Mouse (Mus musculus): ENCODE data around the gene Smyd4. TPM values are rescaled to one million over a fixed set of nuclear protein-coding genes. Genes with fewer than 3 reads are reported as not detected.
A peak's percentile ranks its signal among the peaks of the same experiment; 100 is the strongest.

Gene Smyd4
- polyA plus RNA-seq, 1 experiment, result 9.5 TPM

DNA sequence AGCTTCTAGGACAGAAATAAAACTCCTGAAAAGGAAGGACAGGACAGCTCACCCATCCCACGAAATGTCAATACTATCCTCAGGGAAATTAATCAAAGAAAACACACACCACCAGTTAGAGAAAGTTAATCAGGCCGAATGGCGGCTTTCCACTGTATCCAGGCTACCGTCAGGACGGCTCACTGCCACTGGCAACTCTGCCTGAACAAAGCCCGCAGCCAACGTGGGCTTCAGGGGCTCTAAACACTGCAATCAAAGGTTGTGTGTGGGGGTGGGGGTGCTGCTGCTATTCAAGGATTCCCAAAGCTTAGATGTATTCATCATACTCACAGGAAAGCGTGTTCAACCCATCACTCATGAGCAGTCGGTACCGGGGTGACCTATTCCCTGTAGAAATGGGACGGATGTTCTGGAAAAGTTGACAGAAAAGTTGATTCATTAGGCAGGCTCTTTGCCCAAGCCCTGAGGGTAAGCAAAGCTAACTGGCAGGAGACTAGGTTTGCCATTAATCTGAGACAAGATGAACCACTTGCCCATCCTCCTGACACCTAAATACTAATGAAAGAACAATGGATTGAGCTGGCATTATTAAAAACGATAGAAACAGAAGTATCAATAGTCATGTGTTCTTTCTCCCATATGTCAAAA, 7.4 kb upstream of the Smyd4 start:
- Histone ChIP-seq H3K27ac (ENCODE audit: insufficient read depth, low read length) (no peak overlapping the region; the same call in 1 of the 2 replicates), H3K4me3 (ENCODE audit: insufficient read depth, low read length) (no peak overlapping the region), H3K4me1 (ENCODE audit: control insufficient read depth, insufficient read depth, low read length) (no peaks in the 10 kb centered on the region)
- TF ChIP-seq POLR2A (IDR thresholded peaks at IDR 0.05; ENCODE audit: extremely low read depth, insufficient read depth, low read length) (no peak), CTCF (IDR thresholded peaks at IDR 0.05; ENCODE audit: extremely low read depth, insufficient read depth, low read length) (no peak)

DNA sequence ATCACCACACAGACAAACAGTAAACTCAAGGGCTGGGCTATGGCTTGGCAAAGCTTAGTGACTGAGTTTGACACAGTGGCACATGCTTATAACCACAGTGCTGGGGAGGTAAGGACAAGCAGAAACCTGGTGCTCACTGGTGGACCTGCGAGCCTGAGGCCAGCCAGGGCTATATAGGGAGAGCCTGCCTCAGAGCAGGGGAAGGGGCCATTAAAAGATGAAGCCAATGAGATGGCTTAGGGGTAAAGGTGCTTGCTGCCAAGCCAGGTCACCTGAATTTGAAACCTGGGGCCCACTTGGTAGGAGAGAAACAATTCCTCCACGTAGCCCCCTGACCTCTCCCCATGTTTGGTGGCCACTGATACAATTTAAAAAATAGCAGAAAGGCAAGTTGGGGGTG, 5.1 kb upstream of the Smyd4 start:
- no peaks in the 10 kb centered on the region for H3K4me1 ChIP-seq (ENCODE audit: control insufficient read depth, insufficient read depth, low read length)

DNA sequence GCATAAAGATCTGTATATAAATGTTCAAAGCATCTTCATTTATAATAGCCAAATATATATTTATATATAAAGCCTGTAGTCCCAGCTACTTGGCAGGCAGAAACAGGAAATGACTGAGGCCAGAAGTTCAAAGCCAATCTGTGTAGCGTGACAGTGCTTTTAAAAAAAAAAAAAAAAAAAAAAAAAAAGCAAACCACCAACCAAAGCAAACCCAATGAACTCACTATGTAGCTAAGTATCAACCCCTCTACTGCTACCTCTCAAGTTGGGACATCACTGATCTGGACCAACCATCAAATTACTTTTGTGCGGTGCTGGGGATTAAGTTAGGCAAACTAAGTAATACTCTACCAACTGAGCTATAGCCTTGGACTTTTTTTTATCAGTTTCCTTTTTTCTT, 4.1 kb upstream of the Smyd4 start:
- H3K27ac ChIP-seq (ENCODE audit: insufficient read depth, low read length), result no peak overlapping the region
- TF ChIP-seq CTCF (IDR thresholded peaks at IDR 0.05; ENCODE audit: extremely low read depth, insufficient read depth, low read length) (no peak), POLR2A (IDR thresholded peaks at IDR 0.05; ENCODE audit: extremely low read depth, insufficient read depth, low read length) (no peak)
- H3K4me1 ChIP-seq (ENCODE audit: control insufficient read depth, insufficient read depth, low read length), result peaks cover 2% of the 10 kb centered on the region; the same call in 1 of the 2 replicates
- no peak overlapping the region for H3K4me3 ChIP-seq (ENCODE audit: insufficient read depth, low read length)

More for the DNA sequence above, 5.1 kb upstream of the Smyd4 start:
- no peak for TF ChIP-seq CTCF (IDR thresholded peaks at IDR 0.05; ENCODE audit: extremely low read depth, insufficient read depth, low read length)
- Histone ChIP-seq H3K27ac (ENCODE audit: insufficient read depth, low read length) (no peak overlapping the region), H3K4me3 (ENCODE audit: insufficient read depth, low read length) (no peak overlapping the region)

DNA sequence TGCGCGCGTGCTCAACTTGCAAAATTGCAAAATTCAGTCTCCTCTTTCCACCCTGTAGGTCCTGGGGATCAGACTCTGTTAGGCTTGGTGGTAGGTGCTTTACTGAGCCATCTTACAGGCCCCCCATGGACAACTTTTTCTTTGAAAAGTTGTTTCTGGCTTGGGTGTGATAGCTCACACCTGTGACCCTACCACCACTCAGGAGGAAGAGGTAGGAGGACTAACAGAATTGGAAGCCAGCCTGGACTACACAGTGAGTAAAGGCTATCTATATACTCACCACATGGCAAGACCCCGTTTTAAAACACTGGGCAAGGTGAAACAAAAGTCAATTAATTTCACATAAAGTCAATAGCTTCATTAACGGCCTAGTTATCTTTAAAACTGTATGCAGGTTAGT, 3.5 kb upstream of the Smyd4 start:
- TF ChIP-seq CTCF (IDR thresholded peaks at IDR 0.05; ENCODE audit: extremely low read depth, insufficient read depth, low read length), result no peak
- TF ChIP-seq POLR2A (IDR thresholded peaks at IDR 0.05; ENCODE audit: extremely low read depth, insufficient read depth, low read length), result no peak
- H3K4me3 ChIP-seq (ENCODE audit: insufficient read depth, low read length), result no peak overlapping the region

DNA sequence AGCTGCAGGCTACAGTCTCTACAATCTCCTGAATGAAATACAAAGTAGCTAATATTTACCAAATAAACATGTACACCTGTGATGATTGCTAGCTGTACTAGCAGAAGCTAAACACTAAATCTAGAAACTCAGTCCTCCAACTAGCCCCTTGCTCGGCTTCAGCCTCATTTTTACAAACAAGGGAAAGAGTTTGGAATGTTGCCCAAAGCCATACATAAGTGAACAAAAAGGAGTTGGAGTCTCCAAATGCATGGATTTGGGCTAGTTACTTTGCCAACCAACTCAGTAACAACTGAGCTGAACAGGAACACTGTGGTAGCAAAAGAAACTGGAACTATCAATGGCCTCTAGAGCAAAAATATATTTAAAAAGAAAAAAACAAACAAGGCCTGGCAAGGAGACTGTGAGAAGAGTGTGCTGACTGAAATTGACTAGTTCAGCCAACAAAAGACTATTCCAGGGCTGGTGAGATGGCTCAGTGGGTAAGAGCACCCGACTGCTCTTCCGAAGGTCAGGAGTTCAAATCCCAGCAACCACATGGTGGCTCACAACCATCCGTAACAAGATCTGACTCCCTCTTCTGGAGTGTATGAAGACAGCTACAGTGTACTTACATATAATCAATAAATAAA, 1.6 kb upstream of the Smyd4 start:
- Histone ChIP-seq H3K4me3 (ENCODE audit: insufficient read depth, low read length) (no peak overlapping the region), H3K27ac (ENCODE audit: insufficient read depth, low read length) (no peak overlapping the region)
- no peak for TF ChIP-seq POLR2A (IDR thresholded peaks at IDR 0.05; ENCODE audit: extremely low read depth, insufficient read depth, low read length)
- no peak for TF ChIP-seq CTCF (IDR thresholded peaks at IDR 0.05; ENCODE audit: extremely low read depth, insufficient read depth, low read length)

More for the DNA sequence above, 3.5 kb upstream of the Smyd4 start:
- H3K27ac ChIP-seq (ENCODE audit: insufficient read depth, low read length), result no peak overlapping the region
- H3K4me1 ChIP-seq (ENCODE audit: control insufficient read depth, insufficient read depth, low read length), result peaks cover 2% of the 10 kb centered on the region; the same call in 1 of the 2 replicates

DNA sequence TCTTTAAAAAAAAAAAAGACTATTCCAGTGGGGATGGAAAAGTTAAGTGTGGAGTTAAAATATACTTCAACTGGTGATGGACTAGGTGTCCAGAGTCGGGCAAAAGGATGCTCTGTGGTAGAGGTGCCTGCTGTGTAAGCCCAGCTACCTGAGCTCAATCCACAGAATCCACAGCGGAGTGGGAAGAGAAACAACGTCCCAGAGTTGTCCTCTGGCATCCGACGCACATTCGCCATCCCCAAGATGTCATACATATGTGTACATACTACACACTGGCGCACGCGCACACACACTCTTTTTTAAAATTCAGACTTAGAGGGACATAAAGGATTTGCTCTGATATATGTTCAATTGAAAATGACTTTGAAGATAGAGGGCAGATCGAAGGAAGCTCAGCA, 1.0 kb upstream of the Smyd4 start:
- H3K27ac ChIP-seq (ENCODE audit: insufficient read depth, low read length), result no peak overlapping the region
- TF ChIP-seq CTCF (IDR thresholded peaks at IDR 0.05; ENCODE audit: extremely low read depth, insufficient read depth, low read length), result no peak
- no peak for TF ChIP-seq POLR2A (IDR thresholded peaks at IDR 0.05; ENCODE audit: extremely low read depth, insufficient read depth, low read length)
- H3K4me1 ChIP-seq (ENCODE audit: control insufficient read depth, insufficient read depth, low read length), result peaks cover 2% of the 10 kb centered on the region; the same call in 1 of the 2 replicates
- no peak overlapping the region; the same call in 1 of the 2 replicates for H3K4me3 ChIP-seq (ENCODE audit: insufficient read depth, low read length)

More for the DNA sequence above, 1.6 kb upstream of the Smyd4 start:
- peaks cover 2% of the 10 kb centered on the region; the same call in 1 of the 2 replicates for H3K4me1 ChIP-seq (ENCODE audit: control insufficient read depth, insufficient read depth, low read length)

DNA sequence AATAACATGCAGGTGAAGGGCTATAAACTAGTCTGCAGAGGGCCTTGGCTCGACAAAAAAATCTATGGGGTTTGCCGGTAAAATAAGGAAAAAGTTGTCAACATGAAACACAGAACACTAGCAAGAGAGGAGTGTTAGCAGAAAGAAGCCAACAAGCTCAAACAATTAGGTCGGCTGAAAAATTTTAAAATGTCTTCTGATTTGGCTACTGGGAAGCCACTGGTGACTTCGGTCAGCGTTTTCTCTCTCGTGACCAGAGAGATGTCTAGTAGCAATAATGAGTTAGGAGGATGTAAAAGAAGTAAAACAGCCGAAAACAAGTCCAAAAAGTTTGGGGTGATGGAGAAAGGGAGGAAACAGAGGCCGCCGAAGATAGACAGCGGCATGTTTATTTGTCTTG, 637 bp upstream of the Smyd4 start:
- H3K27ac ChIP-seq (ENCODE audit: insufficient read depth, low read length), result no peak overlapping the region

DNA sequence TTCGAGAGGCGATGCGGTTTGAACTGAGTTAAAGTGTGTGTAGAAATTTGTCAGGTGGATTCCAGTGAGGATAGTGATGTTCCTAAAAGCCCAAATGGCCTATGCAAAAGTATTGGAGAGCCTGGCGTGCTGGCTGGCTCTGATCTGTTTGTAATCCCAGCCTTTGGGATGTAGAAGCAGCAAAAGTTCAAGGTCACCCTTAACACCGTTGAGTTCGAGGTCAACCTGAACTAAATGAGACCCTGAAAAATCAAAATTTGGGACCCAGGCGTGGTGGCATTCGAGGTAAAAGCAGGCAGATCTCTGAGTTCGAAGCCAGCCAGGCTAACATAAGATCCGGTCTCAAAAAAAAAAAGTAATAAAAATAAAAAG, 643 bp downstream of the Smyd4 start:
- TF ChIP-seq POLR2A (IDR thresholded peaks at IDR 0.05; ENCODE audit: extremely low read depth, insufficient read depth, low read length) (no peak), CTCF (IDR thresholded peaks at IDR 0.05; ENCODE audit: extremely low read depth, insufficient read depth, low read length) (no peak)
- Histone ChIP-seq H3K4me1 (ENCODE audit: control insufficient read depth, insufficient read depth, low read length) (peaks cover 2% of the 10 kb centered on the region; the same call in 1 of the 2 replicates), H3K4me3 (ENCODE audit: insufficient read depth, low read length) (peak overlapping the region; percentile 59), H3K27ac (ENCODE audit: insufficient read depth, low read length) (no peak overlapping the region)

More for the DNA sequence above, 637 bp upstream of the Smyd4 start:
- TF ChIP-seq POLR2A (IDR thresholded peaks at IDR 0.05; ENCODE audit: extremely low read depth, insufficient read depth, low read length) (no peak), CTCF (IDR thresholded peaks at IDR 0.05; ENCODE audit: extremely low read depth, insufficient read depth, low read length) (no peak)
- Histone ChIP-seq H3K4me1 (ENCODE audit: control insufficient read depth, insufficient read depth, low read length) (peaks cover 2% of the 10 kb centered on the region; the same call in 1 of the 2 replicates), H3K4me3 (ENCODE audit: insufficient read depth, low read length) (peak overlapping the region; percentile 59)

DNA sequence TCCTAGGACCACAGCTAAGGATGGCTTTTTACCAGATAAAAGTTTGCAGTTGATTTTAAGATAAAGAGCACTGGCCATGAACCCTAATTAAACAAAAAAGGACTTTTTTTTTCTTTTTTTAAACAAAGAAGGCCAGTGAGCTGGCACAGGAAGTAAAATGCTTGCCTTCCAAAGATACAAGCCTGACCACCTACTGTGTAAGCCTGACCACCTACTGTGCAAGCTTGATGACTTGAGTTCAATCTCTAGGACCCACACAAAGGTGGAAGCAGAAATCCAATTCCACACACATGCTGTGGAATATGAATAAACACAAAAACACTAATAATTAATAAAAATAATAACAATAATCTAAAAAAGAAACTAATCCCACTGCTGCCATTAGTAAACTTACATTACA, 3.0 kb downstream of the Smyd4 start:
- H3K4me3 ChIP-seq (ENCODE audit: insufficient read depth, low read length), result no peak overlapping the region
- H3K27ac ChIP-seq (ENCODE audit: insufficient read depth, low read length), result no peak overlapping the region
- H3K4me1 ChIP-seq (ENCODE audit: control insufficient read depth, insufficient read depth, low read length), result peaks cover 2% of the 10 kb centered on the region; the same call in 1 of the 2 replicates
- TF ChIP-seq POLR2A (IDR thresholded peaks at IDR 0.05; ENCODE audit: extremely low read depth, insufficient read depth, low read length) (no peak), CTCF (IDR thresholded peaks at IDR 0.05; ENCODE audit: extremely low read depth, insufficient read depth, low read length) (no peak)

DNA sequence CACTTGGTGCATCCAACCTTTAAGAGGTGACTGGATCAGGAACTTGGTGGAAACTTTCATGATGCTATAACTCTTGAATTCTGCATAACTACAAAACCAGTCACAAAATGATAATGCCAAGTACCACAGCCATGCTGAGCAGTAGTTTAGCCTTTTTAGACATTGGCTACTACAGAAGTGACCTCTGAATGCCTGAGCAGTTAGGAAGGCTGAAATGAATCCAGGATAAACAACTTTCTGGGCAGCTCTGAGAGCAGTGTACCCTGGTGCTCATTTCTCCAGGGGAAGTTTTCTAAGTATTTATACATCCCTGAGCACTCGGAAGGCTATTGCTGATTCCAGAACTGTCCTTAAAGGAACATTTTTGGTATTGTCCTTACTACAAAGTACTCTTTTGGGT, 7.2 kb downstream of the Smyd4 start:
- H3K27ac ChIP-seq (ENCODE audit: insufficient read depth, low read length), result no peak overlapping the region
- no peak overlapping the region for H3K4me3 ChIP-seq (ENCODE audit: insufficient read depth, low read length)
- no peaks in the 10 kb centered on the region for H3K4me1 ChIP-seq (ENCODE audit: control insufficient read depth, insufficient read depth, low read length)
- TF ChIP-seq POLR2A (IDR thresholded peaks at IDR 0.05; ENCODE audit: extremely low read depth, insufficient read depth, low read length), result no peak
- no peak for TF ChIP-seq CTCF (IDR thresholded peaks at IDR 0.05; ENCODE audit: extremely low read depth, insufficient read depth, low read length)

Data from cortical plate, adult 2 months (tissue).